Mouse (Mus musculus) frontal cortex, postnatal 10 days (tissue): ENCODE measurements around the gene Gm9922.

Experiments used
- DNase-seq, 2 experiments: peaks; one replicate each; pipeline ENCODE4 v3.0.0; 2022; ENCODE audit warnings: low spot score in 2 of 2, mixed read lengths in 1 of 2

Gene Gm9922

GRCm38 (mm10) chr14:101729237-101729971 is at the start of gene Gm9922, which contains the start of gene Lmo7:
TSS of gene Gm9922 (minus strand) at chr14:101729814.
TSS of gene Lmo7 (plus strand) at chr14:101729957.
- peak; percentile 6 to 20 for DNase-seq

GRCm38 (mm10) chr14:101778426-101778825 is 48.8 kb upstream of the Gm9922 start:
- DNase-seq, result no peak

- no peak for DNase-seq
Observed at GRCm38 (mm10) chr14:101777129-101777493, 47.5 kb upstream of the Gm9922 start.

GRCm38 (mm10) chr14:101776296-101777128 is 46.9 kb upstream of the Gm9922 start:
- no peak for DNase-seq

- no peak for DNase-seq
Observed at GRCm38 (mm10) chr14:101774631-101775030, 45.0 kb upstream of the Gm9922 start.

- DNase-seq, result no peak
Observed at GRCm38 (mm10) chr14:101771756-101772155, 42.1 kb upstream of the Gm9922 start.

- no peak for DNase-seq
Observed at GRCm38 (mm10) chr14:101771336-101771735, 41.7 kb upstream of the Gm9922 start.

GRCm38 (mm10) chr14:101763762-101764295 is 34.2 kb upstream of the Gm9922 start:
- DNase-seq, result no peak

- no peak for DNase-seq
Observed at GRCm38 (mm10) chr14:101762267-101762666, 32.7 kb upstream of the Gm9922 start.

GRCm38 (mm10) chr14:101755425-101755824 is 25.8 kb upstream of the Gm9922 start:
- DNase-seq, result no peak

- DNase-seq, result no peak
Observed at GRCm38 (mm10) chr14:101750910-101751309, 21.3 kb upstream of the Gm9922 start.

GRCm38 (mm10) chr14:101748436-101748835 is 18.8 kb upstream of the Gm9922 start:
- DNase-seq, result no peak

GRCm38 (mm10) chr14:101747811-101748210 is 18.2 kb upstream of the Gm9922 start:
- DNase-seq, result no peak

- no peak for DNase-seq
Observed at GRCm38 (mm10) chr14:101746635-101747034, 17.0 kb upstream of the Gm9922 start.

GRCm38 (mm10) chr14:101737501-101737900 is 7.9 kb upstream of the Gm9922 start:
- DNase-seq, result no peak

- DNase-seq, result no peak
Observed at GRCm38 (mm10) chr14:101733542-101734303, 4.1 kb upstream of the Gm9922 start.

GRCm38 (mm10) chr14:101729972-101730692 is 518 bp upstream of the Gm9922 start:
- no peak for DNase-seq

- DNase-seq, result no peak
Observed at GRCm38 (mm10) chr14:101714414-101714813, 15.2 kb downstream of the Gm9922 start.

GRCm38 (mm10) chr14:101707088-101707487 is 22.5 kb downstream of the Gm9922 start:
- DNase-seq, result no peak

- no peak for DNase-seq
Observed at GRCm38 (mm10) chr14:101704479-101704878, 25.1 kb downstream of the Gm9922 start.

GRCm38 (mm10) chr14:101688406-101688805 is 41.2 kb downstream of the Gm9922 start:
- no peak for DNase-seq
